Mouse (Mus musculus) lung, embryonic 16.5 days (tissue): ENCODE measurements around the gene Usp9x. TPM values are rescaled to one million over a fixed set of nuclear protein-coding genes. Genes with fewer than 3 reads are reported as not detected.

Experiments used
- polyA plus RNA-seq: library from polyadenylated mRNA; unstranded; fragments of >200 nt; fragmentation: Nextera tagmentation; extraction: Ambion mirVana; gene quantifications from 2 replicates; pipeline ENCODE4 v1.2.1, GENCODE M21; 2015

The Usp9x gene
- polyA plus RNA-seq, 1 experiment from 2014 or later: 27.1 TPM

Other genes with a start within 250 kb of the Usp9x start
- 115 TPM in 2 replicates for gene Ddx3x, start 209.5 kb downstream of the Usp9x start, polyA plus RNA-seq